Mouse (Mus musculus) forebrain, embryonic 16.5 days (tissue): Measurements from ENCODE around the gene Mroh9. TPM values are rescaled to one million over a fixed set of nuclear protein-coding genes. Genes with fewer than 3 reads are reported as not detected.
A peak's percentile ranks its signal among the peaks of the same experiment; 100 is the strongest.

Experiments used
- ATAC-seq: fragments of 200-750 bp; cut with Nextera tagmentation; 2 replicates; pipeline ENCODE4 v1.8.0; 2017; ENCODE audit warnings: mild to moderate bottlenecking, moderate library complexity
- H3K27ac ChIP-seq: fragments of 300-500 bp; sonication (generic); 2 replicates; pipeline ENCODE4 v1.5.1; 2014; ENCODE audit warnings: low read length, control low read depth
- H3K27me3 ChIP-seq: fragments of 300-500 bp; sonication (generic); replicated peaks from 2 replicates; pipeline ENCODE4 v1.6.1; 2014; ENCODE audit warnings: low read length; ENCODE audit not compliant: control insufficient read depth, insufficient read depth
- H3K36me3 ChIP-seq: fragments of 300-500 bp; sonication (generic); 2 replicates; pipeline ENCODE4 v1.6.1; 2014; ENCODE audit not compliant: control insufficient read depth, insufficient read depth
- H3K4me1 ChIP-seq: fragments of 300-500 bp; sonication (generic); replicated peaks from 2 replicates; pipeline ENCODE4 v1.6.1; 2014; ENCODE audit warnings: low read length; ENCODE audit not compliant: control insufficient read depth, insufficient read depth
- H3K4me2 ChIP-seq: fragments of 300-500 bp; sonication (generic); 2 replicates; pipeline ENCODE4 v1.6.1; 2014; ENCODE audit warnings: mild to moderate bottlenecking, low read length, control low read depth
- H3K4me3 ChIP-seq: fragments of 300-500 bp; sonication (generic); replicated peaks from 2 replicates; pipeline ENCODE4 v1.5.1; 2014; ENCODE audit warnings: mild to moderate bottlenecking, low read length, control low read depth
- H3K9ac ChIP-seq: fragments of 300-500 bp; sonication (generic); replicated peaks from 2 replicates; pipeline ENCODE4 v1.6.1; 2014; ENCODE audit warnings: low read depth, low read length, control low read depth
- H3K9me3 ChIP-seq: fragments of 300-500 bp; sonication (generic); 2 replicates; pipeline ENCODE4 v1.6.1; 2016; ENCODE audit warnings: low read length; ENCODE audit not compliant: control insufficient read depth
- WGBS: fragments of 180-500 bp; shearing (Covaris S2); extraction: QIAGEN DNeasy Blood & Tissue Kit; methylation state at CpG from one replicate; pipeline ENCODE4 v1.1.7; 2014; 5-methylcytosine and 5-hydroxymethylcytosine counted together
- polyA plus RNA-seq: library from polyadenylated mRNA; unstranded; fragments of >200 nt; fragmentation: Nextera tagmentation; extraction: Ambion mirVana; gene quantifications from 2 replicates; pipeline ENCODE4 v1.2.1, GENCODE M21; 2015

The Mroh9 gene
- polyA plus RNA-seq, 1 experiment from 2014 or later, result not detected

- ATAC-seq, result peak; percentile 68
- no peaks in the 10 kb centered on the region for H3K9me3 ChIP-seq
- H3K27me3 ChIP-seq, result no peaks in the 10 kb centered on the region
- H3K27ac ChIP-seq, result no peak overlapping the region
- no peak overlapping the region for H3K4me2 ChIP-seq
- 53% methylated on average over 10 of the region's 10 CpGs for WGBS
- H3K4me1 ChIP-seq, result no peaks in the 10 kb centered on the region
- no peaks in the 10 kb centered on the region for H3K36me3 ChIP-seq
- H3K9ac ChIP-seq, result no peak overlapping the region
- H3K4me3 ChIP-seq, result no peak overlapping the region
Observed at GRCm38 (mm10) chr1:163091438-163092155, 6.1 kb upstream of the Mroh9 start.

GRCm38 (mm10) chr1:163070502-163070901, 15.0 kb downstream of the Mroh9 start:
- no peak overlapping the region for H3K4me3 ChIP-seq
- H3K4me2 ChIP-seq, result no peak overlapping the region
- H3K4me1 ChIP-seq, result no peaks in the 10 kb centered on the region
- 12% methylated on average over 1 of the region's 1 CpGs for WGBS
- H3K36me3 ChIP-seq, result no peaks in the 10 kb centered on the region
- ATAC-seq, result 0 out of 2 replicates have a peak, but pooled peaks have one; percentile 83
- H3K9me3 ChIP-seq, result no peaks in the 10 kb centered on the region
- no peak overlapping the region for H3K27ac ChIP-seq
- no peak overlapping the region for H3K9ac ChIP-seq
- H3K27me3 ChIP-seq, result no peaks in the 10 kb centered on the region

- Histone ChIP-seq H3K4me2 (no peak overlapping the region), H3K36me3 (no peaks in the 10 kb centered on the region), H3K9ac (no peak overlapping the region), H3K4me1 (no peaks in the 10 kb centered on the region), H3K27me3 (no peaks in the 10 kb centered on the region), H3K27ac (no peak overlapping the region), H3K9me3 (no peaks in the 10 kb centered on the region), H3K4me3 (no peak overlapping the region)
- 75% methylated on average over 3 of the region's 3 CpGs for WGBS
- no peak for ATAC-seq
Observed at GRCm38 (mm10) chr1:163060381-163060780, 25.1 kb downstream of the Mroh9 start.

GRCm38 (mm10) chr1:163057363-163057762, 28.1 kb downstream of the Mroh9 start:
- Histone ChIP-seq H3K4me1 (no peaks in the 10 kb centered on the region), H3K4me2 (no peak overlapping the region), H3K4me3 (no peak overlapping the region), H3K27ac (no peak overlapping the region), H3K9me3 (no peaks in the 10 kb centered on the region), H3K27me3 (no peaks in the 10 kb centered on the region), H3K36me3 (no peaks in the 10 kb centered on the region), H3K9ac (no peak overlapping the region)
- ATAC-seq, result no peak
- WGBS, result 49% methylated on average over 2 of the region's 2 CpGs

GRCm38 (mm10) chr1:163055629-163056028, 29.8 kb downstream of the Mroh9 start:
- 0 out of 2 replicates have a peak, but pooled peaks have one; percentile 26 for ATAC-seq
- H3K27me3 ChIP-seq, result no peaks in the 10 kb centered on the region
- H3K9me3 ChIP-seq, result no peaks in the 10 kb centered on the region

GRCm38 (mm10) chr1:163023075-163023474, 62.4 kb downstream of the Mroh9 start:
- H3K27ac ChIP-seq, result no peak overlapping the region
- H3K36me3 ChIP-seq, result no peaks in the 10 kb centered on the region
- no peak overlapping the region for H3K4me2 ChIP-seq
- H3K9ac ChIP-seq, result no peak overlapping the region
- no peak overlapping the region for H3K4me3 ChIP-seq
- H3K4me1 ChIP-seq, result no peaks in the 10 kb centered on the region
- no peaks in the 10 kb centered on the region for H3K9me3 ChIP-seq
- ATAC-seq, result no peak
- H3K27me3 ChIP-seq, result no peaks in the 10 kb centered on the region

More at GRCm38 (mm10) chr1:163055629-163056028, 29.8 kb downstream of the Mroh9 start:
- no peak overlapping the region for H3K27ac ChIP-seq
- H3K4me2 ChIP-seq, result no peak overlapping the region
- no peak overlapping the region for H3K4me3 ChIP-seq
- H3K4me1 ChIP-seq, result no peaks in the 10 kb centered on the region
- no peaks in the 10 kb centered on the region for H3K36me3 ChIP-seq
- no peak overlapping the region for H3K9ac ChIP-seq

- Histone ChIP-seq H3K36me3 (no peaks in the 10 kb centered on the region), H3K9ac (no peak overlapping the region), H3K4me1 (no peaks in the 10 kb centered on the region), H3K27ac (no peak overlapping the region), H3K4me3 (no peak overlapping the region), H3K9me3 (no peaks in the 10 kb centered on the region), H3K4me2 (no peak overlapping the region), H3K27me3 (no peaks in the 10 kb centered on the region)
- ATAC-seq, result no peak
- WGBS, result 68% methylated on average over 3 of the region's 3 CpGs
Observed at GRCm38 (mm10) chr1:163009220-163009619, 76.2 kb downstream of the Mroh9 start.

- 85% methylated on average over 2 of the region's 2 CpGs for WGBS
- no peak overlapping the region for H3K4me3 ChIP-seq
- H3K9me3 ChIP-seq, result no peaks in the 10 kb centered on the region
- no peaks in the 10 kb centered on the region for H3K27me3 ChIP-seq
- H3K27ac ChIP-seq, result no peak overlapping the region
- H3K9ac ChIP-seq, result no peak overlapping the region
- no peaks in the 10 kb centered on the region for H3K36me3 ChIP-seq
- no peaks in the 10 kb centered on the region for H3K4me1 ChIP-seq
- ATAC-seq, result no peak
- no peak overlapping the region for H3K4me2 ChIP-seq
Observed at GRCm38 (mm10) chr1:163003496-163003895, 82.0 kb downstream of the Mroh9 start.

GRCm38 (mm10) chr1:163001271-163001829, 84.1 kb downstream of the Mroh9 start:
- H3K4me1 ChIP-seq, result no peaks in the 10 kb centered on the region
- no peak overlapping the region for H3K9ac ChIP-seq
- no peak for ATAC-seq
- H3K4me2 ChIP-seq, result no peak overlapping the region
- no peak overlapping the region for H3K27ac ChIP-seq
- no peaks in the 10 kb centered on the region for H3K36me3 ChIP-seq
- no peaks in the 10 kb centered on the region for H3K27me3 ChIP-seq
- no peaks in the 10 kb centered on the region for H3K9me3 ChIP-seq
- 67% methylated on average over 4 of the region's 4 CpGs for WGBS
- H3K4me3 ChIP-seq, result no peak overlapping the region
